Mouse (Mus musculus) layer of hippocampus, adult 8-10 months (tissue): ENCODE data around the gene Tub. TPM values are rescaled to one million over a fixed set of nuclear protein-coding genes. Genes with fewer than 3 reads are reported as not detected.

ENCODE experiments used
- DNase-seq, 2 experiments: peaks; one replicate each; pipeline ENCODE4 v3.0.0; 2022; ENCODE audit warnings: low spot score in 2 of 2
- total RNA-seq, 4 experiments: library from RNA; stranded (reverse); gene quantifications; 2 replicates each; pipeline ENCODE4 v1.2.4; 2022

Tub gene
- total RNA-seq, 4 experiments from 2014 or later = 146 to 206 (median 173) TPM

DNA sequence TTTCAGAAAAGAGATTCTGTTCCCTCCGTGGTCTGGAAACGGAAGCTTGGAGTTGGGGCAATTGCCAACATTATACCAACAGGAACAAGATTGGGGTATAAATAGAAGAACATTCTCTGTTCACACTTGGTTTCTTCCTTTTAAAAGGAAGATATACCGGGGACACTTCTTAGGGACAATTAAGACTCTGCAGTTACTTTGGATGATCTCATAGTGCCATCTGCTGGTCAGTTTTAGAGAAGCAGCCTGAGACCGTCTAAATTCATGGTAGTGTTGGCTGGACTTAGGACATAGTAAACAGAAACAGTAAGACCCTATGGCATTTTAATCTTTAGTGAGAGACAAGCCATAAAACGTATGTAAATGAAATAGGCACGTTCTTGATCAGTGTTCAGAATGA lies 78.1 kb downstream of the Tub start:
- peak in 1 of 2 experiments; percentile 76 for DNase-seq

DNA sequence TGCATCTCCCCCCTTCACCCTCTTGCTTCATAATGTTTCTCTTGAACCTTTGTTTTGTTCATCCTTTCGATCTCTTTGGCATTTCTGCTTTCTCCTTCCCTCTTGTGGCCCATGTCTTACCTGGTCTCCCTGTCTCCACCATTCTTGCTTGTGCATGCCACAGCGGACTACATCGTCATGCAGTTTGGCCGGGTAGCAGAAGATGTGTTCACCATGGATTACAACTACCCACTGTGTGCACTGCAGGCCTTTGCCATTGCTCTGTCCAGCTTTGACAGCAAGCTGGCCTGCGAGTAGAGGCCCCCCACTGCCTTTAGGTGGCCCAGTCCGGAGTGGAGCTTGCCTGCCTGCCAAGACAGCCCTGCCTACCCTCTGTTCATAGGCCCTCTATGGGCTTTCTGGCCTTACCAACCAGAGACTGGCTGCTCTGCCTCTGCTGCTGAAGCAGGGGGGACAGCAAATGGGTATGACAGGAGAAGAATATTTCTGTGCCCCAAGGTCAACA lies 79.9 kb downstream of the Tub start:
- no peak for DNase-seq

DNA sequence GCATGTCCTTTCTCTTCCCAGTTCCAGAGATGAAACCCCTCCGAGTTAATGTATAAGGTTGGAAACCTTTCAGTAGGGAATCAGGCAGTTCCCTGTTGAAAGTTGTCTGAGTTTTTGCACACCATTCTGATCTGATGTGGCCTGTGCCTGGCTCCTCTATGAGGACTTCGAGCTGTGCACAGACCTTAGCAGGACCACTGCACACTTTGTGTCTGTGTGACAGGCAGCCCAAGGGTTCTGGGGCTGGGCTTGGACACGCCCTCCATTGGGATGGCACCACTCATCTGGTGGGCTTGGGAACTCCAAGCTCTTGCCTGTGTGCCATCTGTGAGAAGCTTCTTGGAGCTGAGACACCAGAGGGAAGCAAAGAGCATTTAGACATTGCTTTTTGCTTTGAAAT lies 81.2 kb downstream of the Tub start:
- peak; percentile 11 for DNase-seq

DNA sequence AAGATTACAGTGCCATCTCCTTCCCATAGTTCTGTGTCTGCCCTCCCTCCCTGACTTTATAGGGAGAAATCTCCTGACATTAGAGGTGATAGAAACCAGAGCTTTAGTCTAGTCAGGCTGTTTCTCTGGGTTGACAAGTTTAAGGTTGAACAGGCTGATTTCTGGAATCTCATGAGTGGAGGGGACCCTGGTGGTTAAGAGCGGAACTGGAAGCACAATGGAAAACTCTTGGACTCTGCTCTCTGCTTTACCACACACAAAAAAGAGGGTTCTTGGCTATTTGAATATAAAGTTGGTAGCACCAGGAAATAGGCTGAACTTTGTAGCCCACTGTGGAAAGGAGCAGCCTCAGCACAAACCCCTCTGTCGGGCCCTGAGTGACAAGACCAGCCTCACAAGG lies 81.9 kb downstream of the Tub start:
- peak in 1 of 2 experiments; percentile 9 for DNase-seq

DNA sequence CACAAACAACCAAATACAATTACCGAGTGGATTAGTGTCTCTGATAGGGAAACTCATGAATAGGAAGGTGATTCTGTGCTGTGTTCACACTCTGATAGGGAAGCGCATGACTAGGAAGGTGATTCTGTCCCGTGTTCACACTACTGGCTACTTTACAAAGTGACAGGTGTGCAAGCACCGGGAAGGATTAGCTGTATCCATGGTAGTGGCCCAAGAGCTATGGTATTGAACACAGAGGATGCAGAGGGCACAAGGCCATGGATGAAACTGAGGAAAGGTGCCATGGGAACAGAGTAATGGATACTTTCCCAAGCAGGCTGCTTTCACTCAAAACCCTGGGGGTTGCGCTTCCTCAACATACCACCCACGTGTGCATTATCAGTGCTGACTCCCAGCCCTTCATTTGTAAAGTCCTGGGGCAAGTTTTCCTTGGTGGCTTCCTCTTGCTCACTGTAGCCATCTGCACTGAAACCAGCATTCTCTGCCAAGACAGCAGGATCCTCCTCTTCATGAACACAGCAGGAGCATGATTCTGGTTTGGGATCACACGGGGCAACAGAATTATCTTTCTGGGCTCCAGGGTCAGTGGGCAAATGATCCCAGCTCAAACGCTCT lies 88.1 kb downstream of the Tub start:
- peak; percentile 9 to 21 for DNase-seq

DNA sequence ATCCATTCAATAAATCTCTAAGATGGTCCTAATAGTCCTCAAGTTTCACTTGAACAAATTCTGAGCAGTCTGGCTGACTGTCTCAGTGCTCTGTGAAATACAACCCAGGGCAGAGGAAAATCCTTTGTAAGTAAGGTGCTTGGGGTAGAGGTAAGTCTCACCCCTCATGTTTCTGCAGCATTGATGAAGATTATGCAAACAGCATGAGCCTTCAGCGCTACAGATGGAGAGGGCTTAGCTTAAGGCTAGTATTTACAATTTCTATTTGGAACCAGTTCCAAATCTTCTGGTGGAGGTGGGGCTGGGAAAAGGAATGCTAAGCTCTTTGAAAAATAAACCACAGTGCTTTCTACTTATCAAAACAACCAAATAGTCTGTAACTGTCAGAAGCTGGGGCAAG lies 88.8 kb downstream of the Tub start:
- peak; percentile 23 to 25 for DNase-seq

DNA sequence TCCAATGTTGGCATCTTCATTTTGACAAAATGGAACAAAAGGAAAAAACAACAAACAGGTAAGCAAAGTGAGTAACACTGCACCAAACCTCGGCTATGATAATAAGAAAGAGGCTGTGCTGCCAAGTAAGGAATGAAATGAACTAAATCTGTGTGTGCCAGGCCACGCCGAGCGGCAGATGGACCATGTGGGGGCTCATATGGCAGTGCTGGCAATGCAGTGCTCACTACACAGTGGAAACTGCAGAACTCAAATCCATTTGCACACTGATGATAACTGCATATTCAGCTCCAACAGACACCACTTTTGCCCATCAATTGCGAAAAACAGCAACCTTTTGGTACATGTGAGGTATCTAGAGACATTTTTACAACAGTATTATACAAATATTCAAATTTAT lies 89.3 kb downstream of the Tub start:
- peak; percentile 83 to 91 for DNase-seq

DNA sequence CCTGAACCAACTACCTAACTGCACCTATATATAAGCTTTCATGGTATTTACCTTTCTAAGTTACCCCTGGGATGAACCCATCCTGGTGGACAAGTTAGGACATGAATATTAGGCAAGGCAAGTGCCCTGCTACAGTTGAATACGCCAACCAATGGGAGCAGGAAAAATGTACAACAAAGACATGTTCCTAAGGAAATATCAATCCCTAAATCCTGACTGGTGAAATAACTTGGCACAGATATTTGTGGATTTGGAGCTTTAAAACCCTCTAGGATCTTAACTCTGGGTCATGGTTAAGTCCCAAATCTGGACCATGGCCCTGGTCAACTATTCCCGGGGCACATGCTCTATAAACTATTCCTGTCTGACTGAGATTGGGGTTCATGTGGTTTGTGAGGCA lies 95.7 kb downstream of the Tub start:
- DNase-seq = no peak

DNA sequence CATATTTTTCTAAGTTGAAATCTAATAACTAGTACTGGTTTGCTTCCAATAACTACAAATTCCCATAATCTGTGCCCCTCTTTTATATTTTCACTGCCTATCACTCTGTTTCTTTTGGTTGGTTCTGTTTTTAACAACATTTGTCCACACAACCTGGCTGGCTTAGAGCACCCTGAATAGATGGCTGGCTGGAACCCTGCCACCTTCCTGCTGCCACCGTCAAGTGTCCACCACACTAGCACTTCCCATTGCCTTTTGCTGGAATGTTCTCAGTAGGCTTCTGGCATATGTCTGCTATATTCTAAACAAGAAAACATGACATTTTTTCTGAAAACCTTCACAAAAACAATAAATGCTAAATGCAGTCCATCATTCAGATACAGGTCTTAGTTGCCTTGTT lies 100.7 kb downstream of the Tub start:
- no peak for DNase-seq

DNA sequence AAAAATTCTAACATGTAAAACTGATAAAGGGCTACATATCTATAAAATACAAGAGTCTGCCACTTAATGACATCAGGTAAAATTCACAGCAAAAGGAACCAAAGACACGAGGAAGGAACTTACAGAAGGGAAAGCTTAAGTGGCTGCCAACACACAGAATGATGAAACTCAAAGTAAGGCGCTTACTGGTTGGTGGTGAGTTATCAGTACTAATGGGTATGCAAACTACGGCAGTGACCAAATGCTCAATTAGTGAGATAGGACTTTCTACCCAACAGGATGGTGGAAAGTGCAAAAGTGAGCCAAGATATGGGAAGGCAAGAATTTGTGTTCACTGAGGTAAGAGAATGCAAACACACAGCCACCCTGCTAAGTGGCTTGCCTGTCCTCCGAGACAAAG lies 109.4 kb downstream of the Tub start:
- DNase-seq = no peak

DNA sequence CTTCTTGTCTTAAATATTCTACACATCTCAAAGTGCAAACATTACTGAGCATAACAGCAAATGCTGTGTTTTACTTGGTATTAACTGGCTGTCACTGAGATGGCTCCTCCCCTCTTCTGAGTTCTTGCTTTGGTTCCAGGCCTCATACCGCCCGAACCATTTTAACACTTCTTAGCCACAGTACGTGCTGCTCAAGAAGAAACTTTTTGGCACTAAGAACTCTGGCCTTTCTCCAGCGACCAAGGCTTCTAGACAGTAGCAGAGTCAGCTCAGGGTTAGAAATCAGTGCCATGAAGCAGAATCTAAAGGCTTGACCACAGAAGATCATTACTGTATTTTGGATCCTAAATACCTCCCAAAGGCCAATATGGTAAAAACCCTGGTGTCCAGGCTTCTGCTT lies 119.5 kb downstream of the Tub start:
- DNase-seq = no peak

DNA sequence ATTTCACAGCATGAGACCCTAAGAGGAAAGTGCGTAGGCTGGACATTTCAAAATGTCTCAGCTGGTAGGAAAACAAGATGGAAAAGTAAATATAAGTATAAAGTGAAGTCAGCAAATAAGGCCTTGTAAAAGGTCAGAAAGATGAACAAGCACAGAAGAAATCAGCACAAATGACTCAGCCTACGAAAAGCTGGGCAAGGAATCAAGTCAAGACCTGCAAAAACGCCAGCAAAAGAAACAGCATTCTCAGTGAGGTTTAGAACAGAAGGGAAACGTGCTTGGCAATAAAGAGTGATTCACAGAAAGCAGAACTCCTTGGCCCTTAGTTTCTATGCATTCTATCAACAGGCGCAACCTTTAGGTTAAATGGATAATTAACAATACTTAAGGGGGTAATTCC lies 122.2 kb downstream of the Tub start:
- no peak for DNase-seq

DNA sequence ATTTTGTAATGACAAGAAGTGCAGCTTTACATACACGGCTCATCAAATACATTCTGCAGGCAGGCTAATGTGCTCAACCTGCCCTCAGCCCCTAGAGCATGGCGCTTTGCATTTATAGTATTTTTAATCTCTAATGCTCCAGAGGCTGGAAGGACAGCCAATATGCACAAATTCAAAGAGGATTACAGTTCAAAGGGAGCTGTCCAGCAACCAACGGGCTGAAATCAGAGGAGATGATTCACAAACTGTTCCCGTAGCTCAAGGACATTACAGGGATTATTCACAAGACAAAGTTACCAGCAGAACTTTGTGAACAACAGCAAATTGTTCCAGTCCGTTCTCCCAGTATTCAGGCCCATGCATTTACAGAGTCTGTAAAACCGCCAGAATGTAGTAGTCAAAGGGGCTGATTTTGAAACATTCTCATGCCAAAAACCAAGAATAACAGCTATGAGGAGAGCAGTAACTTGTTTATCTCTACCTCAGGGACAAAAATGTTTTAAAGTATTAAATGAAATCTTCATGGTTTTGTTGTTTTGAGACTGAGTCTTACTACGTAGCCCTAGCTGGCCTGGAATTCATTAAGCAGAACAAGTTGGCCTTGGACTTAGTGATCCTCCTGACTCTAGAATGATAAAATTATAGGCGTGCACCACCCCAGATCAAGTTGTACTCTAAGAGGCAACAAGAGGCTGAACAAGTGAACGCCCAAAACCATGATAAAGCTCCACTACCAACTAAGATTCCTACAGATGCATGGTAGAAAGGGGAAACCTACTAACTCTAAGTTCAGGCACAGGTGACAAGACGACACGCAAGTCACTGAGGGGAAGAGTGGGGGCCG lies 132.4 kb downstream of the Tub start:
- no peak for DNase-seq

DNA sequence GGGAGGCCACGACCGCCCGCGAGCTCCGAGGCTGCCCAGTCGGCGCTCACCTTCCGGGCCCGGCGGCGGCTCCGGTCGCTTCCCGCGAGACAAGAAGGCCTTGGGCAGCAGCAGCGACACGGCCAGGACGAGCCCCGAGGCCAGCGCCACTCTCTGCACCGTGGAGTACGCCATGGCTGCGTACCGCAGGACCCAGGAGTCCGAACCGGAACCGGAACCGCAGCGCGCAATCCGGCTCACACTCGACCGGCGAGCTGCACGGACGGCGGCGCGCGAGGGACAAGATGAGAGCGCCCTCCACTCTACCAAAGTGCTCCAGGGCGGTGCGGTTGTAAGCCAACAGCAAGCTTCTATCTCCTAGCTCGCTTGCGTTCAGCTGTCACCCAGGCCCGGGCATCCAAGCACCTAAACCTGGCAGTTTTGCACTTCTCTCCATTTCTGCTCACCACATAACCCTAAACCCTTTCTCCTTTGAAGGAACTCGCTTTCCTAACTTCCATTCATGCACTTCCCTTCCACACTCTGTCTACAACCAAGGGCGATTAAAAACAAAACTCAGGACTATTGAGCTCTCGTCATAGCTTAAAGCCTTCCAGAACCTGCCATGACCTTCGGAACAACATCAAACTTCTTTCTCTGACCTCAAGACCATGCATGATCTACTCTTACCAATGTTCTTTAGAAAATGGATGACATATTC lies 133.1 kb downstream of the Tub start, which contains the start of gene Ric3:
TSS of gene Ric3 (minus strand) at position 219 of the 700 bp plus-strand sequence.
- peak; percentile 77 to 91 for DNase-seq

DNA sequence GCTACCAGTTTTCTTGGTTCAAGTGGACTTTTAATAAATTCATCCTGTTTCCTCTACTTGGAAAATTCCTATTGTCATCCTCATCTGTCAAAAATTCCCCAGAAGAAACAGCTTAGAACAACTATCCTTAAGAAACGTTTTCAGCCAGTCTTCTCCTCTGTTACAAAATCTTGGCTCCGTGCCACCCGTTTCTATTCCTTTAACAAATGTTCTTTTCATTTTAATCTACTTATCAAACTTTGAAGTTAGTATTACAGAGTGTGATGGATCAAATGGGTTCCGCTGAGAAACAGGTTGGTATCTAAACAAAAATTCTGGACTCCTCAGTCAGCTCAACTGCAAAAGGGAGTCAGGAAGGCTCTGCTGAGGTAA lies 133.7 kb downstream of the Tub start:
- no peak for DNase-seq

Other genes starting within 250 kb of the Tub start
- gene Olfr512, start 237.0 kb upstream of the Tub start, total RNA-seq = not detected
- not detected for gene Olfr513, start 199.4 kb upstream of the Tub start, total RNA-seq
- not detected for gene Olfr514, start 124.3 kb upstream of the Tub start, total RNA-seq
- not detected for gene Olfr516, start 99.8 kb upstream of the Tub start, total RNA-seq
- not detected for gene Olfr517, start 78.0 kb upstream of the Tub start, total RNA-seq
- not detected for gene Olfr518, start 65.3 kb upstream of the Tub start, total RNA-seq
- not detected for gene Olfr519, start 55.9 kb upstream of the Tub start, total RNA-seq
- gene Nlrp10, start 20.2 kb upstream of the Tub start, total RNA-seq = under 1 TPM; 0.26 to 0.56 (median 0.42) TPM
- 100 to 1,000 TPM in 2 of 4 experiments, 10 to 100 TPM in 2; 92.4 to 104 (median 100) TPM for gene Eif3f, start 15.9 kb upstream of the Tub start, total RNA-seq
- gene Ric3, start 133.0 kb downstream of the Tub start, total RNA-seq = 10 to 100 TPM; 66.7 to 77.1 (median 72.9) TPM
- gene Lmo1, start 224.9 kb downstream of the Tub start, total RNA-seq = 10 to 100 TPM; 45.2 to 56.5 (median 52.2) TPM